Mouse (Mus musculus) olfactory bulb, adult 2 months (tissue): ENCODE measurements around the gene Gstp1.
A peak's percentile ranks its signal among the peaks of the same experiment; 100 is the strongest.

Experiments
- CTCF ChIP-seq: fragments of 200-500 bp; IDR thresholded peaks from 2 replicates; pipeline ENCODE4 v1.5.1; 2012; ENCODE audit warnings: low read depth, mild to moderate bottlenecking, low read length, moderate library complexity; ENCODE audit not compliant: insufficient read depth
- POLR2A ChIP-seq: fragments of 200-500 bp; IDR thresholded peaks from 2 replicates; pipeline ENCODE4 v1.6.1; 2012; ENCODE audit warnings: mild to moderate bottlenecking, low read depth, low read length, moderate library complexity; ENCODE audit not compliant: insufficient read depth

DNA sequence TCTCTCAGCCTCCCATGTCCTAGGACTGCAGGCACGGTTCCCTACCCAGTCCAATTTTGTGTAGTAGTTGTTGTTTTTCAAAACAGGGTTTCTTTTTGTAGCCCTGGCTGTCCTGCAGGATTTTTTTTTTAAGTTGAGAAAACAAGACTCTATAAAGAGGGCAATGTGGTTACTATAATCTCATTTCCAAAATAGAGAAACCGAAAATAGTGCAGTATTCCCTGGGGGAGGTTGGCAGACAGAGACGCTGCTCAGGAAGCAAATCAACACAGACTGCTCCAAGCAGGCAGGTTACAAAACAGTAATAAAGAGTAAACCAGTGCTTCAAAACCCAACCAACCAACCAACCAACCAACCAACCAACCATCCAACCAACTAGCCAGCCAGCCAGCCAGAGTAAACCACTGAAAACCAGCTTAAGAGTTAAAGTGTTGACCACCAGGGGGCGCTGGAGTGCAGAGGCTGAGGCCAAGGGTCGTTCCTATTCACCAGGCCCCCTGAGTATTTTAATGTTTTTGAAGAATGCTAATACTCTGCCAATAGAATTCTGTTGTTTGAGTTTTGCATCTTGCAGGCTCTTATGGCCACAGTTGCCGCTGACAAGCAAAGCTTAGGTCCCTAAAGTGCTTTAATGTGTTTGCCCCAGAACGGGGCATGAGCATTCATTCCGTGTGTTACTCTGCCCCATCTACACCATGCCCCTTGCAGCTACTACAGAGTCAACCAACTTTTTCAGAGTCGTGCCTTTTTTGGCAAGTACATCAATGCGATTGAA is 14.1 kb upstream of the Gstp1 start:
- peak; percentile 78 for TF ChIP-seq CTCF
- no peak for TF ChIP-seq POLR2A
